Mouse (Mus musculus) MEL-GATA-1-ER (cell line): ENCODE data around the gene Qsox1.

ENCODE experiments used
- DNase-seq: peaks from one replicate; pipeline ENCODE4 v3.0.0-alpha.2; 2012; ENCODE audit warnings: low read depth; ENCODE audit errors: extremely low read depth

Qsox1 gene

DNA sequence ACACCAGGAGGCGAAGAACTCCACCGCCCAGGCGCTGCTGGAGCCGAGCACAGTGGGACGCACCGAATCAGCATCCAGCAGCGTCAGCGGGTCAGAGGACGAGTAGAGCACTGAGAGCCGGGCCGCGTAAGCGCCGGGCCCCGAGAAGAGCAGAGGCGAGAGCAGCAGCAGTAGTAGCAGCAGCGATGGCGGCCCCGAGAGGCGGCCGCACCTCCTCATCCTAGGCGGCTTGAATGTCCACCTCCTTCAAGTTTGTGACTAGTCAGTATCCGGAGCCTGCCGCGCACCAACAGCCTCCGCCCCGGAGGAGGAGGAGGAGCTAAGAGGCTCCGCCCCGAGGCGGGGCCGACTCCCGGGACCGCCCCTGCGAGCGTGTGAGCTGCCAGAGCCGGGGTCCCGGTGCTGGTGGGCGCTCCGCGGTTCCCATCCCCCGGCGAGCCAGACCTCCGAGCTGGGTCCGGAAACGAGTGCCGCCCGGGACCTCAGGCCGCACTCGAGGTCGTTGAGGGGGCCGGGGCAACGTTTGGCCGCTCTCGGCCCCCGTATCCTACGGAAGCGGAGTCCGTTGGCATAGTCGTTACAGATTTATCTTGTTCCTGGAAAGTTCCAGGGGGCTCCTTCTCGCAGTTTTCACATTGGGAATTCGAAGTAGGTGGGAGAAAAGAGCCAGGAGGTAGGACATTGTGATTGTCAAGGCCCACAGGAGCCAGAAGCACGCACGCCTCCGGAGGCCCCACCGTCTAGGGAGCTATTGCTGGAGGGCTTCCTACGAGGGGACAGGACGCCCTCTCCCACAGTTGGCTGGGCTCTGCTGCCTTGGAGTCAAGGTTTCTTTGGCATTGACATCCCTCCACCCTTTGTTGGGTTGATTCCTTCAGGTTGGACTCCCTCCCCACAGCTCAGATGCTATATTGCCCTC is at the start of gene Qsox1:
Gene Qsox1, minus strand, starts transcription at position 309 of the 919 bp plus-strand sequence.
- peak; percentile 59 for DNase-seq

DNA sequence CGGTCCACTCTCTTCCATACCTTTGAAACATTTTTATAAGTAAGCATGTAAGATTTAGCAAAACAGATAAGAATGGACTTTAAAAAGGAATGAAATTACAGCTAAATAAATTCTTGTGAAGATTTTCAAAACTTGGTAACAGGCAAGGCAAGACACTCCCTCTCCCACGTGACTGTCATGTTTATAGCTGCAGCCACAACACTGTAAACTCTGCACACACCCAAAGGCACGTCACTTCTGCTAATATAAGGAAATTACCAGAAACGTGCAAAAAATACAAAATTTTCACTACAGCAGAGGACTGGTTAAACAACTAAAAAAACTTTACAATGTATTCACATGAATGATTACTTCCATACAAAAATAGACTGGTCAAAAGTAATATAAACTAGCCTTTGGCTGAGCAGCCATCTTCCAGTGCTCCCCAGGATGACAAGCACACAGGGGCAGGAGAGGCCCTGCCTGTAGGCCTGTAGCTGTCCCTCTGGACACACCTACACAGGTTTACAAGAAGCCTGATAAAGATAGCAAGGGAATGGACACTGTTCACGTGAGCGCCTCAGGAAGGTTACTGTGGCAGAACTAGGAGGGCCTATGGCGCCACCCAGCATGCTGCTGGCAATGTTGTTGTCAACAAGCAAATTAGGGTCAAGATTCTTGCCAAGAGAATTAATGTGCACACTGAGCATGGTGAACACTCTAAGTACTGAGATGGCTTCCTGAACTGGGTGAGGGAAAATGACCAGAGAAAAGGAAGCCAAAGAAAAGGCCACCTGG is 42.4 kb upstream of the Qsox1 start:
- DNase-seq: no peak

DNA sequence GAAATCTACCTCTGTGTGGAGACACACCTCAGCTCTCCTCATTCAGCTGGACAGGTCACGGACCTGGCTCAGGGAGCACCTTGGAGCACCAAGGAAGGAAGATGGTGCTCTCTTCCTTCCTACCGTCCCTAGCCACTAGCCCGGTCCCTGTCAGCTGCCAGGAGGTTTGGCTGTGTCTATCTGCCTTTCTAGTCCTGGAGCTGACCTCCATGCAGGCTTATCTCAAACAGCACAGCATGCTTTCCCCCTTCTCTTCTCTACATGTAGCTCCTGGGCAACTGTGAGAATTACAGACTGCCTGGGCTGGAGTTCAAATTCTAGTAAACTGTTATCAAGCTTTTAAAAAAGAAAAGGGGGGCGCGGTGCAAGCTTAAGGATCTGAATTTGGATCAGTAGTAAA is 40.3 kb upstream of the Qsox1 start:
- no peak for DNase-seq

DNA sequence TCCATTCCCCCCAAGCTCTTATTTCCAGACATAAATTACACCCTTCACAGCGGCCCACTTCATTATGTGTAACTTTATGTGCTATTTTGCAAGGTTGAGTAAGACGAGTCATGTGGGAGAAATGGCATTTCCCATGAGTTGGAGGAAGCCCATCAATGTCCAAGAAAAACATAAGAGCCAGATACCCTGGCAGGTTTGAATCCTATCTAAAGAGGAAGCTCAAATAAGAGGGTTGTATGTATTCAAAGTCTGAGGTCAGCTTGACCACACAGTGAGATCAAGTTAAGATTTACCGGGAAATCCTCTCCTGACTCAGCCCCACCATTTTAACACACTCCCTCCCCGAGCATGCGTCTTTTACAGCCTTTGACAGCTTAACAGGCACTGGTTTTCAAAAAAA is 31.5 kb upstream of the Qsox1 start:
- no peak for DNase-seq

DNA sequence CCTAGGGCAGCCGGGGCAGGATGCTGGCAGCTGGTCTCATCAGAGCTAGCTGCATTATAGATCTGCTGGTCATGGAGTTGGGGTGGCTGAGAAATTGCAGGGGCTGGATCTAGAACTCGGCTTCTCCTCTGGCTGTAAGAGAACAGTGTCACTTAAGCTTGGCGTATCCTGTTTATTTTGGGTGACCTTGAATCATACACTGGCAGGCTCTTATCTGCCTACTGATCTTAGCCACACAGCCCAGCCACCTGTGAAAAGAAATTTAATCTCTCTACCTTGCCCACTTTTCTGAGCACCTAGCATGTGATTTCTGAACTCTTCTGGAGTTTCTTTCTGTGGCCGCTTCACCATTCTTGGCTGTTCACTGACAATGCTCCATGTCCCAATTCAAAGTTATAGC is 30.8 kb upstream of the Qsox1 start:
- DNase-seq: no peak

DNA sequence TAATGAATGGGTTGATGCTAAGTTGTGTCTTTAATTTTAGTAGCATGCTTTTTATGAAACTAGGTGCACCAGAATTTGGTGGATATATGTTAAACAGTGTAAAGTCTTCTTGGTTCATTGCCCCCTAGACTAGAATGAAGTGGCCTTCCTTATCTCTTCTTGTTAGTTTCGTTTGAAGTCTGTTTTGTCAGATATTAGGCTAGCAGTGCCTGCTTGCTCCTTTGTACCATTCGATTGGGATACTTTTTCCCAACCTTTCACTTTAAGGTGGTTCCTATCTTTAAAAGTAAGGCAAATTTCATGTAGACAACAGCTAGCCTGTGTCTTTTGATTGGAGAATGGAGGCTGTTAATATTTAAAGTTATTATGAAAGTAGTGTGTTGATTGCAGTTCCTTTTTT is 23.0 kb upstream of the Qsox1 start:
- DNase-seq: no peak

DNA sequence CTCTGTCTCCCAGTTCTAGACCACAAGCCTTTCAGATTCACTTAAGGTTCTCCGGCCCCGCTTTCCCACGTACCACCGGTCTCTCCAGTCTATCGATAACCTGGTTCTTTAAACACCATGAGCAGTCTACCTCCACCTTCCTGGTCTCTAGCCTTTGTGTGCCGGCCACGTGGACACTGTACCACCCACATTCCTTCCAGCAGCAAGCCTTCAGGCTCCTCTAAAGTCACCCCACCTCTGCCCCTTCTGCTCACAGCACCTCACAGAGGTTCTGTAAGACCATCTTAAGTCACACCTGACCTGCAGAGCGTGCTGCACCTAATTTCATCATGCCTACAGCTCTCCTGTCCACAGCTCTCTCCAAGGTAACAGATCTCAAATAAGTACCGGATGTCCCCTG is 20.9 kb upstream of the Qsox1 start:
- DNase-seq: no peak

DNA sequence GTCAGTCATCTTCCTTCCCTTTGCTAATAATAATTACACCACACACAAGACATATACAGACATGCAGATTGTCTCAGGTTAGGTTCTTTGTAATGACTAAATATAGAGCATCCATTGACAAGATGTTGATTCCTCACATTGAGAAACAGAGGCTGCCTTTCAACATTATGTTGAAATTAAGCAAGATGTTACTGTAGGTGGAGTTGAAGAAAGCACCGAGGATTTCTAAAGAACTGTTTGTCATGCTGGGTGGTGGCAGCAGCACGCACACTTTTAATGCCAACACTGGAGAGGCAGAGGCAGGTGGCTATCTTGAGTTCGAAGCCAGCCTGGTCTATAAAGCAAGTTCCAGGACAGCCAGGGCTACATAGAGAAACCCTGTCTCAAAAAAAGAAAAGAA is 19.3 kb upstream of the Qsox1 start:
- DNase-seq: no peak

DNA sequence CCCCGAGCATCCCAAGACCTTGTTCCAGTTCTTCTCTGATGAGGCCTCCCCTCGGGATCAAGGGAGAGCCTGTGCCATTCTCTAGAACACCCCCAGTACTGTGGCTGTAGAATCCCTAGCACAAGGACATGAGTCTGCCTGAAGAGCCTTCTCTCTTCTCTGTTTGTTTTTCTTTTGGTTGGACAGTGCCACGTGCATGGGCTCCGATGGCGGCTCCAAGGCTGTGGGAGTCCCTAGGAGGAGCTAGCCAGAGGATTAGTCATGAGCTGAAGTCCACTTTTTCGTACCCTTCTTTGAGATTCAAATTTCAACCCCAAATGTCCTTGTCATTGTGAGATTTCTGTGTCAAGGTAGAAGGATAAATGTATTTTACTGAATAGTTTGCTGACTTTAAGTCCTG is 18.2 kb upstream of the Qsox1 start:
- DNase-seq: no peak

DNA sequence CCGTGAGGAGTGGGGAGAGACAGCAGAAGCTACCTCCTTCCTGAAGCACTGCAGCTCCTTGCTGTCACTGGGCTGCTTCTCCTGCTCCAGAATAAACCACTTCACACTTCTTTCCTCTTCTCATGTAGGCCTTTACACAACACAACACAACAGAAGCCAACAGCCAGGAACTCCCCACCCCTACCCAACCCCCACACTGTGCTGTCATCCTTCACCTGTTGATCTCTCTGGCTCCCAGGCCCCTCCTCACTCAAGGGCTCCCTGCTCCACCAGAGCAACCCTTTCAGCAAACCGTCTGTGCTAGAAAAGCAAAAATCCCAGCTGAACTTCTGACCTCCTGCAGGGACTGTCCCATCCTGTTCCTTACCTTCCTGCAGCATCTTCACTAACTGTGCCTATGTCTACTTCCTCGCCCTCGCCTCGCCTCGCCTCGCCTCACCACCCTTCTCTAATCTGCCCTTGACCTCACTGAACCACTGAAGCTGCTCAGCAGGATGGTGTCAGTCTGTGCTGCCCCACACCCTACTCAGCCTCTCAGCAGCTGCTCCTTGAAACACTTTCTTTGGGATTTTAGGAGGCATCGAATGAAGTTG is 15.1 kb upstream of the Qsox1 start:
- no peak for DNase-seq

DNA sequence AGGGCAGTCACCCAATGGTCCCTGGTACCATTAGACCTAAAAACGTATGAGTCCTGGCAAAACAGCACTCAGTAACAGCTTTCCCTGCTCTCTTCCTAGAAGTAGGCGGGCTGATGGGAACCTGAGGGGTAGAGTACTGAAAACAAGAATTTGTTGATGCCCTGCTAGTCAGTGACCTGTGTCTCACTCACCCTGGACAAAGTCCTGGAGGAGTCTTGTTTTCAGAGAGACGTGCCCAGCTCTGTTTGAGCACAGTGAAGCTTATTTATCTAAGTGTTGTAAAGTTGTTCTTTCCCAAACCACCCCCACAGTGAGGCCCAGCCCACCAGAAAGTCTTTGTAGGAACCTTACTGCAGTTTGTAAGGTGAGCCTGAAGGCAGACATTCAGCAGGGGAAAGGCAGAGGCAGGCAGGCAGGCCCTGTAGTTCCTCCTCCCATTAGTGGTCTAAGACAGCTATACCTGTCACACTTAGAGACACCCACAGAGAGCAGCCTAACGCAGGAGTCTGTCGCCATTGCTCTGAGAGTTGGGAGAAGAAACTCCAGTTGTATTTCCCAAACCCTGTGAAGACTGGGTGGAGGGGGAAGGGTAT is 14.2 kb upstream of the Qsox1 start:
- DNase-seq: no peak

DNA sequence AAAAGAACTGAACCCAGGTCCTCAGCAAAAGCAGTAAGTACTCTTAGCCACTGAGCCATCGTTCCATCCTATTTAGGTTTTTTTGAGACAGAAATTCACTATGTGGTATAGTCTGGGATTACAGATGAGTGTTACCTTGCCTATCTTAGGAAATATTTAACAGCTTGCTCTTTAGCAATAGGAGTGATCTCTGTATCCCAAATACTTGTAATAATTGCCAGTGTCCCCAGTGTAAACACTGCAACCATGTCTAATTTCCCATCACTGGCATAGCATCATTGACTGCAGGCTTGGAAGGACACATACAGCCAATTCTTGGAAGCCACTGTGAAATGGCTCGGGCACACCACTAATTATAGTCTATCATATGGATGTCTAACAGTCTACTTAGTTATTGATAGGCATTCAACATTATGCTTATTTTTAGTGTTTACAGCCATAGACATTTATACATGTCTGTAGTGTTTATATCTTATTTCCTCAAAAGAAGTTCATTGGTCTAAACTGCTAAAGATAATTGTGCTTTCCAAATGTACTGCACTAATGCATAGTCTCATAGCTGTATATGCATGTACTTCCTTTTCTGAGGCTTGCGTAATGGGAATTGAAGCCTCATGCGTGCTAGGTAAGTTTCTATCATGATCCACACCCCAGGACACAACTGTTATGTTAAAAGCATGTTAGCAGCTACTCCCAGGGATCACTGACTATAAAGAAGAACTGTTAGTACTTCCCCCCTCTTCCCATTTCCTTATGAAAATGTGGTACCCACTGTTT is 13.4 kb upstream of the Qsox1 start:
- no peak for DNase-seq

DNA sequence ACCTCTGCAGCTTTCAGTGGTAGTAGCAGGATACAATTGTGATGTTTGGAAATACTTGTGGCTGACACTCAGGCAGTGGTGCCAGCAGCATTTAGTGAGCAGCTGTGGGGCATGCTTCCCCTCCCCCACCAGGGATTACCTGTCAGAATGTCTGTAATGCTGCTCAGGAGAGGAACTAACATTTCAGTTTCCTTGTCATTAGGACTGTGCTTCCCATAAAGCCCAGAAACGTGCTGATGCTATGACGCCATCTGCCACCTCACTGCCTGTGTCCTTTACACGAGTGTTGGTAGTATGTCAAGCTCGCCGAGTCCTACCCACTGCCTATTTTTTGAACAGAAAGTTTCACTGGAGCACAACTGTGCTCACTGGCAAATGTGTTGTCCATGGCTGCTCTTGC is 8.0 kb upstream of the Qsox1 start:
- no peak for DNase-seq

DNA sequence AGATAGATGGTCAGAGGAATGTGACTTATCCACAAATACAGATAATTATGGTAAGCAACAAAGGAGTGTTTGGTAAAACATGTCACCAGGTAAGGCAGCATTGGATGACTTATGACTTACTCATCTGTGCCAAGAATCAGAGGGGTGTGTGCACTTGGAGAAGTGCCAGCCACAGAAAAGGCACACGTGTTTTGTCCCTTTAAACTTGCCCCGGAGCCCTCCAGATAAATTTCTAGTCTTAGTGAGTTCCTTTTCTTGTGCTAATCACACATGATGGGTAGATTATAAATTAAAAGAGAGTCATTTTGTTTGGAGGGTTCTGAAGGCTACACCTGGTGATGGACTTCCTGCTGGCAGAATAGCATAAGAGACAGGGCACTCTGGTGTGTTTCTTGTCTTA is 3.5 kb upstream of the Qsox1 start:
- DNase-seq: no peak

DNA sequence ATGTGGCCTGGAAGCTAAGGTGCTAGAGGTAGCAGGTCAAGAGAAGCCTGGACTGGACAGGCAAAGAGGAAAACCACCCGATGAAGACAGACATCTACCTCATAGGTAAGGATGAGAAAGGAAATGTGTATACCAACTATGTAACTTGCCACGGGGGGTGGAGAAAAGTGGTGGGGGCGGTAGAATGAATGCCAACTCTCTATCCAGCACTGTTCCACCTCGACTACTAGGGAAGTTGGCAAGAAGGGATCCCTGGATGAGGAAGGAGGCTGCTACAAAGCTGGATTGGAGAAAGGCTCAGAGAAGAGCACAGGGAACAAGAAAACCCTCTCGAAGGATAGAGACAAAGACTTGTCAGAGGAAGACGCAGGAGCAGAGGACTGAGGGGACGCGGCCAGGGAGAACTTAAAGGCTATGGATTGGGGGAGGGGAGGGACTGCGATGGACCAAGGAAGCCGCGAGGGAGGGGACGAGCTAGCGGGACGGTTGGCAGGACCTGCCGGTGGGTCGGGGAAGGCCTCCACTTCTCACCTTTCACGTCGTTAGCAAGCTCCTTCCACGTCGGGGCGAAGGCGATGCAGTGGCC is 601 bp downstream of the Qsox1 start:
- DNase-seq: peak; percentile 28

DNA sequence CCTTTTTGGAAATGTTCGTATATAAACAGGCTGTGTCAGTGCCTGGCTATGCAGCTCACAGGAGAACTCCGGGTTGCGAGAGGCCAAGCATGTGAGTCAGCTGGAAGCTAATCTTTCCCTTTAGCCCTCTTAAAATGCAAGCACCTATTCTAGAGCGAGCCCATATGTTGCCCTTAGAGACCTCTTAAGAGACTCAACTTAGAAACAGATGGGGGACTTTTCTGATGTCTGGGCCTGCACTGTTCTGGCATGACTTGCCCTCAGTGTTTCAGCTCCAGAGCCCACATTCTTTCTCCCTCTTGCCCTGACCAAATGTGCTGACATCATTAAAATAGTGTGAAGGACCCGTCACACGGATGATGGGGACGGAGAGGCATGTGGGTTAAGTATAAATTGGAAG is 2.1 kb downstream of the Qsox1 start:
- DNase-seq: no peak

DNA sequence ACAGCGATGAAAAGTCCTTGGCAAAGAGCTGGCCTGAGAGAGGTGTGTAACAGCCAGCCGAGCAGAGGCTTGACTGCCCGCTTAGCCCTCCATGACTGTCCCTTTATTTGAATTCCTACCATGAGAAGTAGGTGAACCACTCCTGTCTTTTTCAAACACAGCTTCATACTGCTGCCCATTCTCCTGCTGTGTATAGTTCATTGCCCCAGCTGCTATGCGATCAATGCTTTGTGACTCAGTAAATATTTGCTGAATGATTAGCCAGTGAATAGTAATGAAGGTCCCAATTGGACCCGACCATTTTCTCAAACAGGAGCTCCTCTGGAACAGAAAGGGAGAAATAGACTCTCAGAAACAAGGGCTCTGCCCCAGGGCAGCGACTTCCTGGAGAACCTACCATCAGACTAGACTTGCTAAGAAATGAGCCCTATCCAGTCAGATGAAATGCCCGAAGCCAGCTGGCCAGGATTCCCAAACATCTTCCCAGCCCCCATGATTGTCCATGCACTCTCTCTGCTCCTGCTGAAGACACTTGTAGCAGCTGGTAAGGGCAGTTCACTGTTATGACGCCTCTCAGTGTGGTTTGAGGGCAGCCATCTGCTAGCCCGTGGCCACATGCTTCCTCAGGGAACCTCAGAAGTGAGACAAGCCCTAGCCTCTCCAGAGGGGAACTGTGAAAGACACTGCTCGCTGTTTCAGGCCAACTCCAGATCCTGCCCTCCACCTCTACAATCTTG is 2.8 kb downstream of the Qsox1 start:
- no peak for DNase-seq

DNA sequence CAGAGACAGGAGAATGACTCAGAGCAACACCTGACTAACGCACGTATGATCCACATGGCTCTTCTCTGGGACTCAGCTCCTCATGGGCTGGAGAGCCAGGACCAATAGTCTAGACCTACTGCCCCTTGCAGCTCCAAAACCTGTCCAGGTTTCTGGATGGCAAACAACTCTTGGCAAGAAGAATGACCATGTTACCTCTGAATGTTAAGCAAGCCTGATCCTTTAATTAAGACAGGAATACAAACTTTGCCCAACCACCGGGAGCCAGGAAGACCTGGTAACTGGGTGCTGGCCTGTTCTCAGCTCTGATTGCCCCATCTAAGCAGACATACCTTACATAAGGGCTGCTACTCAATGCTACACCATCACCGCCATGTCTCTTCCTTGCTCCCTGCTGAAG is 4.4 kb downstream of the Qsox1 start:
- no peak for DNase-seq

DNA sequence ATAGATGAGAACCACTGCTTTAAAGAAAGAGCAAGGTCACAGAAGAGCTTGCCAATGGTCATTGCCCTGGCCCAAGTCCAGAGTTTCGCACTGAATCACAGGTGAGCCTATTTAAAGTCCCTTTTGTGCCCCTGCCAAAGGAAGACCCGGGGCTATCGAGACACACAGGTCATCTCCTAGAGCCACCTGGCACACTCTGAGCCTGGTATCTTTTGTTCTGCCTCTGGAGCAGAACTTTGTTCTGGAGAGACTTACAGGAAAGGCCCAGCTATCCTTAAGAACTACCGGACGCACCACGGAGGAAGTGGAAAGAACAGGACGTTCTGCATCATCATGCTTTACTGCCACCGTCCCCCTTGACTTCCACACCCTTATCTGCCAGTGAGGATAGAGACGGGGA is 7.1 kb downstream of the Qsox1 start:
- no peak for DNase-seq
